Mouse (Mus musculus) kidney, postnatal 4 days (tissue): ENCODE data around the gene Mettl7b.

Experiments used
- DNase-seq, 2 experiments: peaks; one replicate each; pipeline ENCODE4 v3.0.0; 2021; ENCODE audit warnings: mixed read lengths in 2 of 2

Gene Mettl7b

DNA sequence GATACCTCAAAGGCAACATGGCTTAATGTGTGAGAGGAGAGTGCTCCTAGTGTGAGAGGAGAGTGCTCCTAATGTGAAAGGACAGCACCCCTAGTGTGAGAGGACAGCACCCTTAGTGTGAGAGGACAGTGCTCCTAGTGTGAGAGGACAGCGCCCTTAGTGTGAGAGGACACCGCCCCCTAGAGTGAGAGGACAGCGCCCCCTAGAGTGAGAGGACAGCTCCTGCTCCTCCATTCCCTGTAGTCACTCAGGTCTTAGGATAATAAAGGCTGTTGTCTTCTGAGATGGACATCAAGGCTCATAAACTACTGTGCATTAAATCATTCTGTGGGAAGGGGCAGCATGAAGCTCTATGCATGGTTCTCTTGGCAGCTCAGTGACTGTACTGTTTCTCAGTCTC, 15.1 kb downstream of the Mettl7b start:
- DNase-seq, result peak; percentile 50 to 59

DNA sequence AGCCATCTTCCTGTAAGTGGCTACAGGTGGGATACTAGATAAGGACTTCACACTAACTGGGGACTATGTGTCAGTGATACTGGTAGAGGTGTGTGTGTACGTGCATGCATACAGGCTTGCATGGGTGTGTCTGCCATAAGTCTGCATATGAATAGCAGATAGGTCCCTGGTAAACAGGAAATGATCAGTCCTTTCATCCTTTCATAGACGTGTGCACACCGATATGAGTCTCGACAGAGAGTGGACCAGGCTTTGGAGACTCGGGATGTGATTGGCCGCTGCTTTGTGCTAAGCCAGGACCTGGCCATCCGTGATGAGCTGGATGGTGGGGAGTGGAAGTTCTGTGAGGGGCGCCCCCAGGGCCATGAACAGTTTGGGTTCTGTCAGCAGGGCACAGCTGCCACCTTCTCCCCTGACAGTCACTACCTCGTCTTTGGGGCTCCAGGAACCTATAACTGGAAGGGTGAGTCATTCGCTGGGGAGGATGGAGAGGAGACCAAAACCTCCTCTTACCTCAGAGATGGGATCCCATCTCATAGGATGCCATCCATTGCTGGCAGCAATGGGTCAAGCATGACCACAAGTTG, 20.2 kb downstream of the Mettl7b start:
- no peak for DNase-seq

DNA sequence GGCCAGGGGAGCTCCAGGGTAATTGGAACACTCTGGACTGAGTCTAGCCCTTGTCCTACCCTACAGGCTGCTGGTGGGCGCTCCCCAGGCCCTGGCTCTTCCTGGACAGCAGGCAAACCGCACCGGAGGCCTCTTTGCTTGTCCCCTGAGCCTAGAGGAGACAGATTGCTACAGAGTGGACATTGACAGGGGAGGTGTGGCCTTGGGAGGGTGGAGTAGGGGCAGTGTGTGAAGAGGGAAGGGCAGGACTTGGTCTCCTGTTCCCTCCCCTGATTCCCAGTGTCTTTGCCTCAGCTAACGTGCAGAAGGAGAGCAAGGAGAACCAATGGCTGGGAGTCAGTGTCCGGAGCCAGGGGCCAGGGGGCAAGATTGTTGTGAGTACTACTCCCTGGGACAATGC, 21.8 kb downstream of the Mettl7b start:
- peak in 1 of 2 experiments; percentile 33 for DNase-seq

DNA sequence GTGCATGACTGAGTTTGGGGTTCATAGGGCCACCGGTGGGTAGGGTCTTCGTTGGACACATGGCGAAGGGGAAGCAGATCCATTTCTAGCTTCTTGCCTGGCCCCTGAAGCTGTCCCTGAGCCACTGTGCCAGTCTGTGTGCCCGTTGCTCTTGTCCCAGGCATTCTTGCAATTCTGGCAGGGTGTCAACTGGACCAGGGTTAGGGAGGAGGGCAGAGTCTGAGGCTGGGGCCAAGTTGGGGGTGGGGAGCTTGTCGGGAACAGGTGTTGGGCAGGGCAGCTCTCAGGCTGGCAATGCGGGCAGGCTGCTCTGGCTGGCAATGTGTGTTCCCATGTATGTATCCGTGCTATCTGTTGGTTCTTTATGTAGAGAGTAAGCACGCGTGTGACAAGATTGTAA, 22.3 kb downstream of the Mettl7b start:
- DNase-seq, result peak; percentile 48 to 75

DNA sequence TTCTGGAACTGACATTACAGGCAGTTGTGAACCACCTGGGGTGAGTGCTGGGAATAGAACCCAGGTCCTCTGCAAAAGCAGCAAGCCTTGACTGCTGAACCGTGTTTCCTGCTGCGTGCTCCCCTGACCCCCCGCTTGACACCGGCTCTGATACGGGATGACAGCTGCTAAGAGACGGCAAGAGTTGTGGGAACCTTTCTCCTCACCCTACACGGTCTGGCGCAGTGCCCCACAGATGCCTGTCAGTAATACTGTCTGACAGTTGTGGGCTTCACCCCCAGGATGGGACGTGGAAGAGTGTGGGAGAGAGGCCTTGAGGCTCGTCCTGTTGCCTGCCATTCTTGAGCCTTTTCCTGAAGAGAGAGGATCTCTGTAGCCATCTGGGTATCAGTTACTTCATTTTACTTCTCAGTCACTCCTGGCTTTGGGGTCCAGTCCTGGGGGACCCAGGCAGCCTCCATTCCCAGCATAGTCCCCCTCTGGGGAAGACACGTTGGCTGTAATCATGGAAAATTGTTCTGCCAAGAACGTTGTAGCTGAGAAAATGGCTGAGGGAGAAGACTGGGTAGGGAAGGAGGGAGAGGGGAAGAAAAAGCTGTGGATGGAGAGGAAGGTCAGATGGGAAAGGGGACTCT, 22.9 kb downstream of the Mettl7b start:
- no peak for DNase-seq

DNA sequence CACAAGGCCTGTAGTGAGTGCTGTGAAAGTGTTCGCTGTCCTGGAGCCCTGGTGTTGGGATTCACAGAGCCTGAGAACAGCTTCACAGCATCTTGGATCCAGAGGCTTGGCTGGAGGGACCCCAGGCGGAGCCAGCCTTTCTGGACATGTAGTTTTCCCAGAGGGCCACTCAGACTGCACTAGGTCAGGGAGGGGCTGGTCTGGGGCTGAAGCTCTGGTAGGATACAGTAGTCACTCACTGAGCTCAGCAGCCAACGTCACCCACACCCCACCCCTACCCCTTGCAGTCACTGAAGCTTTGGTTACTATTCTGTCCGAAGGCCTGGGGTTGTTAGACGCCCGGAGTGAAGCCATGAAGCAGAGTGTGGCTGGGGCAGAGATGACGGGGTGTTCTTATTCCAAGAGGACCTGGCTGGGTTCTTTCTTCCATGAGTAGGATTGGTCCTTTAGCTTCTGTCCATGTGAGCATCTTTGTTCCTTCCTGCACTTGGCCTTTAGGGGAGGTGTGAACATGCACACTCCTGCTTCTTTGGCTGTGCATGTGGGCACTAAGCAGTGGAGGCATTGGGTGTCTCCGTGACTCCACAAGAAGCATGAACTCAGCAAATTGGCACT, 24.9 kb downstream of the Mettl7b start:
- no peak for DNase-seq

DNA sequence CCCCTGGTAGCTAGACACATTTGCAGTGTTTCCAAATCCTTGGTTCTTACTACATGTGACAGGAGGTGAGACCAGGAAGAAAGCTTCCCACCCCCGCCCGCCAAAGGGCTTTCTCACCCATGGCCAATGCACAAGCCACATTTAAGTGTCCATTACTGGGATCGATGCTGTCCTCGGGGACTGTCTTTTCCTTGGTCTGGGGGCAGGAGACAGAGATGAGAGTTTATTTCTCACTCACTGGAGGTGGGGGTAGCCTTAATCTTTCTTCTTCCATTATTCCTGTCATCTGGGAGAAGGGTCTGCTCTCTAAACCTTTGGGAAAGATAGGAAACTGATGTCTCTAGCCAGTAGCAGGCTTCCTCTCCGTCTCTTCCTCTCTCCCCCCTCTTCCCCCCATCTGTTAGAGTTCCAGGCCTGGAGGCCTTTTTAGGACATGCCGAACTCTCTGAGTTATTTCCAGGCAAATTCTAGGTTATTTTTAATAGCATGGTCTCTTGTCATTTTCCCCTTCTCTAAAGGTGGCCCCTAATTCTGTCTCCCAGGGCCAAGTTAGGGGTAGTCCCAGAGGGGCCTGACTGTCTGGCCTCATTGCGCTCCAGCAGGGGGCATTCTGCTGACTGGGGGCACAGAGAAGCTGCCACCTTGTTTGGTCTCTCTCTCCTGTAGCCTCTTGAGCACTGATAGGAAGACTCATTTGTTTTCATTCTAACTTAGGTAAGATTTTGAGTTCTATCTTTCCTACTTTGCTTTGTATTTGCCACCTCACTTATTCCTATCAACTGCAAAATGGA, 25.6 kb downstream of the Mettl7b start:
- no peak for DNase-seq

DNA sequence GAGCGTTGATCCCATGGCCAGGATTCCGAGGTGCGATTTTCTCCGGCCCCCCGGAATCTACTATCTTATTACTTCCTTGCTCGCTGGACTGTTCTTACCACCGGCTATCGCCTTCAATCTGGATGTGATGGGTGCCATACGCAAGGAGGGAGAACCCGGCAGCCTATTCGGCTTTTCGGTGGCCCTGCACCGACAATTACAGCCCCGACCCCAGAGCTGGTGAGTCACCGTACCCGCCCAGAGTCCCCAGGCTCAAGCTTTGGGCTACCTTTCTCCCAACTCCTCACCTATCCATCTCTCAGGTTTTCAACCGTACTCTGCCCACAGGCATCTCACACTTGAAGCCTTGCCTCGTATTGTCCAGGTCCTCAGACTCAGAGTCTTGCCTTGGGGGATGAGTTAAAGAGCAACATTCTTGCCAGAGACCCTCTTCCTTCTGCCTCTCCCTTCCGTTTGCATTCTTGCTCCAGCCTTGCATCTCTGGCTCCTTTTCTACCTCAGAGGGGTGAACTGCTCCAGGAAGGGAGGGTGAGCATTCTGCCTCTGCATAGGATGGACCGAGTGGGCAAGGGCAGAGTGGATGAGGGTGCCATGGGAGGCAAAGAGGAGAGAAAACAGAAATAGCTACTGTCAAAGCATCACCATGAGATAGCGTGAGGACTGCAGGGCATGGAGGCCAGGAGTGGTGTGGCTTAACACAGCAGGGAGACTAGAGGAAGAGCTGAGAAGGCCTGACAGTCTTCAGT, 26.6 kb downstream of the Mettl7b start:
- no peak for DNase-seq

DNA sequence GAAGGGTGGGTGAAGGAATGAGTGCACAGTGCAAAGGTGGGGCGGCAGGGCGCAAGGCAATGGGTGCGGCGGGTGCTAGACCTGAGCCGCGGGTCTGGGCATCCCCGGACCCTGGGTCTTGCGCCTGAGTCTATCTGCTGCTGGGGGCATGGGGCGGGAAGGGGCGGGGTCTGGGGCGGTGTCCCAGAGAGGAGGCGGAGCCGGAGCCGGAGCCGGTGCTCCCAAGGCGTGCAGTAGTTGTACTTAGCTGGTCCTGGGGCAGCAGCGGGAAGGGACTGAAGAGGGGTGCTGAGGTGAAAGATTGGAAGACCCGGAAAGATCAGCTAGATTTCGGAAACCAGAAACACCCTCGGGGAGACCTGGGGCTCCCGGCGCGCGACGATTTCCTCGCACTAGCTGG, 27.2 kb downstream of the Mettl7b start, which contains the start of gene Itga7:
Itga7 (plus strand) TSS at position 245 of the 400 bp plus-strand sequence.
- peak; percentile 58 to 65 for DNase-seq

DNA sequence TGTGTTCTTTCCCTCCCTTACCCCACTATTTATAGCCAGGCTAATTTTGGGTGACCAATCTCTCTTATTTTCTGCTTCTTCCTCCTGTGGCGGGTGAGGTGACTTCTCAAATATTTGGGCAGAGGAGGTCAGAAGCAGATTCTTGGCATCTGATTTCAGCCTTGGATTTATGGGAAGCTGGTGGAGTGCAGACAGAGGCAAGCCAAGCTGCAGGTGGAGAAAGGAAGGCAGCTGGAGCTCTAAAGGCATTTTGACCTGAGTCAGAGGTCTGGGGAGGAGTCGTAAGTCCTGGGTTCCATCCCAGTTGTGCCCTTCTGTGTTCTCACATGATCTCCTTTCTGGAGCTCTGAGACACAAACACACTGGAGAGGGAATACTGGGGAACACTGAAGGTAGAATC, 29.3 kb downstream of the Mettl7b start:
- no peak for DNase-seq

DNA sequence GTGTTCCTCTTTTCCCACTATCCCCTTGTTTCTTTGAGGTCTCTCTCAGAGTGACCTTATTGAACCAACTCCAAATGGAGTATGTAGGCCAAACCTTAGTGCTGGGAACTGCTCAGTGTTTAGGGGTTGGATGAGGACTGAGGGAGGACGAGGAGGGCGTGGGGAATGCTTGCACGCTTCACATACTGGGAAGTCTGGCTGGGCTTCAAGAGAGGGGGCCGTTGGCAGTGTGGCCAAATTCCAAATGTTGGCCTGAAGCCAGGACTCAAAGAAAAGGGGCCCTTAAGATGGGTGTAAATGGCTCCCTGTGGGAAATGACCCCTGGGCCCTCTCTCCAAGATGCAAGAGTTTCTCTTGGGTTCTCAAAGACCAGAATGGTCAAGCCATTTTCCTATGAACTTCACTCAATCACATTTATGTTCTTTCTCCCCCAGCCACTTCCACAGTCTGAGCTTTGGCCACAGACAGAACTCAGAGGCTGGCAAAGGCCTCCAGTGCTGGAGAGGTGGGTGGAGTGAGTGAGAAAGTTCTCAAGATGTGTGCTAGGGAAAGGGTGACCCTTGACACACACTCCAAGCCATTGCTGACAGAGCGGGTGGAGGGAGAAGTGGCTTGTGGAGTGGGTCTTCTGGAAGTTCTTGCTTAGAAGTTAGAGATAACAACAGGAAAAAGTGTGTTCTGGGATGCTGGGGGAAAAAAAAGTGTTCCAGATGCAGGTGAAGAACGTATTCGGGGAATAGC, 31.0 kb downstream of the Mettl7b start:
- no peak for DNase-seq

DNA sequence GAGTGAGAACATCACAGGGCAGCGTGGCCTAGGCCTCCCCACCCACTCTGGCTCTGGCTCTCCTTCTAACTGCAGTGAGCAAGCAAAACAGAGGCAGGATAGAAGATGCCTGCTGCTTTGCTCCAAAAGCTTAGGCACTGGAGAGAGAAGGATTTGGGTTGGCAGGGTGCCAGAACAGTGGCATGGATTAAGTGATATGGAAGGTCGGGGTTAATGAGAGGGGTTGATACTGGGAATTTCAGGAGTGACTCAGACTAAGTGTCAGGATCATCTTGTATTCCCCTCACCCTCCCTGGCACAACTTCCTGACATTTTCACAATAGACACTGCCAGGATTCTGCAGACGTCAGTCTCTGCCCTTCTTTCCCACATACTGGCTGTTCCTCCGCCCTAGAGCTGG, 32.4 kb downstream of the Mettl7b start:
- no peak for DNase-seq

DNA sequence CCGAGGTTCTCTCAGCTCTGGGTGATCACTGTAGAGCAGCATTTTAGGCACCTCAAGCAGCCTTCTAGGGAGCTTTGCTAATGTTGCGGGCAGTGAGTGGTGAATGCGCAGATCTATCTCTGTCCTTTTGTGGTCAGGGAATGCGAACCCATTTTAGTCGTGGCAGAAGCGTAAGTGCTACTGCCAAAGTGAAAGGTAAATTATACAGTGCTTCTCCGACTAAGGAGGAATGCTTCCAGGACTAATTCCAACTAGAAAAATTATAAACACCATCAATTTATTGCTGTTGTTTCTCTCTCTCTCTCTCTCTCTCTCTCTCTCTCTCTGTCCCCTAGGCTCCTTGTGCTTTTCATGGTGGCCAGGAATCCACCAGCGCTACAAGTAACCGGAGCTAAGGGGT, 36.9 kb downstream of the Mettl7b start, which contains the start of gene Bloc1s1:
Bloc1s1 (minus strand) TSS at position 101 of the 400 bp plus-strand sequence.
- DNase-seq, result no peak

DNA sequence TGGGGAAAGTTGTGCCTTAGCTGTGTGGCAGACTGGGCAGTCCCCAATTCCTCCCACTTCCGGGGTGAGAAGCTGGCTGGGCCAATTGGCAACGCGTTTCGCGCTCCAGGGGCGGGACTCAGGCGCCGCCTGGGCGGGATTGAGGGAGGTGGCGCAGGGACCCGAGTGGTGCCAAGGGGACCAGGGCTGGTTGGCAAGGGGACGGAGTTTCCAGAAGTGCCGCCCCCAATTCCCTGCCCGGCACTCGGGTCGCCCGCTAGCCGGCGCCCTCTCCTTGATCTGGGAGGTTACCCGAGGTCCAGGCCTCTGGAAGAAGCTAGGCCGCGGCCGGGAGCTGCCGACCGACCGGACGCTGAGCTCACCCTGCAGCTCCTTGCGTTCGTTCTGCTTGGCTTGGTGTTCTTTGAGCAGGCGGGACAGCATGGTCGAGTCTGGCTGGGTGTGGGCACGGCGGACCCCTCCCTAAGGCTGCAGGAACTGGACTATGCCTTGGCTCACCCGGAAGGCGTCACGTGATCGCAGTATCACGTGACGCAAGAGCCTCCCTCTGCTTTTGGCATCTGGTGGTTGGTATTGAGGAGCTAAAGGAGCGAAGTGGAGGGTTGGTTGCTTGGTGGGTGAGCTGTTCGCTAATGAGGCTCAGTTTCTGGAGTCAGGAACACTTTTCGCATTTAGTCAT, 37.6 kb downstream of the Mettl7b start:
- DNase-seq, result peak; percentile 95 to 96

DNA sequence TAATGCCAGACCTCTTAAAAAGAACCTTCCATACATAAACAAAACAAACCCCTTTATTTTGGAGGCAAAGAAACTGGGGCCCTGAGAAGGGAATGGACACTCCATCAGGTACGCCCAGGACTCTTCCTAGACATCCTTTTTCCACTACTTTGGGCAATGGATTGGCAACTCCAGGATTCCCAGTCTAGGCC, 38.1 kb downstream of the Mettl7b start, which contains the start of gene Rdh5:
Rdh5 (minus strand) TSS at position 67 of the 191 bp plus-strand sequence.
- DNase-seq, result no peak

DNA sequence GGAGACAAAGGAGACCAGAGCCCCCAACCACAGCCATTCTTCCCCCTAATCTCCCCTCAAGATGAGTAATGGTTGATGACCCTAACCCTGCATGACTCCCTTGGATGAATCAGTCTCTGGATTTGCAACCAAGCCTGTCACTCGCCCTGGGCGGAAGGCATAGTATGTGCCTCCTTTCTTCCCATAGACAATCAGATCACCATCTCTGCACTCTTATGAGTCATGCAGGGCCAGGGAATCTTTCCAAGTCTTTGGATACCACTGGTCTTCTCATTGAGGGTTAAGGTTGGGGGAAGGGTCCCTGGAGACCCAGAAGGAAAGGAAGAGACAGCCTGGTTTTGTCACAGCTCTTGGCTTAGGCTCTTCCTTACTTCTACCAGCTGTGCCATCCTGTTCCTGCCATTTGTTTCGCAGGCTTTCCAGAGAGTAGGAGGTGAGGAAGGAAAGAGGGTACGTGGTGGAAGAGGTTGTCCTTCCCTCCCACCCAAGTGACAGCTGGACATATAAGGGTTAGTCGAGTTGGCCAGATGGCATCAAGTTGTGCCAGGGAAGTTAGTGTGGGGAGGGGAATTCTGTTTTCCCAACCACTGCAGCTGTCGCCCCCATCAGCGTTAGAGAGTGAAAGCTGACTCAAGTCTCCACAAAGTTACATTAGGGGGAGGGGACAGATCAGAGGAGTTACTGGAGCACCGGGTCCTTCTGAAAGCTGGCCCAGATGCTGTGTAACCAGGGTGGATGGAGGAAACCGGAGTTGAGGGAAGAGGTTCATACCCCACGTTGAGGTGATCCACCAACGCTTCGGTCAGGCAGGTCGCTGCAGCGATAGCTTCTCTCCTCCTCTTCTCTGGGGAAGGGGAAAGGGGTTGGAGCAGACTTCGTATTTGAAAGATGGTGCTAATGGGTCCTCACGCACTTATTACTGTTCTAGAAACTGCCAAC, 38.6 kb downstream of the Mettl7b start:
- no peak for DNase-seq

DNA sequence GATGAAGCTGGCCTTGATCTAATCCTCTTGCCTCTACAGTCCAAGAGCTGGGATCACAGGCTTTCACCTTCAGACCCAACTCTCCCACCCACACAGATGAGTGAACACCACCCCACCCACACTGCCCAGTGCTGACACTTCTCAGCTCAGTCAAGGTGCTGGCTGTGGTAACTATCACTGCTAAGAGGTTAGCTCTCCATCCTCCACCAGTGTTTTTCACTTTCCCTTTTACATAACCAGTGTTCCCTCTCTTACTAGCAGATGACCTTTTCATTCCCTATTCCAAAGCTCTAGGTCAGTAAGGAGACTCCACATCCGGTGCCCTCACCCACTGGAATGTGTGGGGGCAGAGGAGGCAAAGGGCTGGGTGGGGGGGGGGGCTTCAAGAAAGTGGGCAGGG, 39.5 kb downstream of the Mettl7b start:
- no peak for DNase-seq

DNA sequence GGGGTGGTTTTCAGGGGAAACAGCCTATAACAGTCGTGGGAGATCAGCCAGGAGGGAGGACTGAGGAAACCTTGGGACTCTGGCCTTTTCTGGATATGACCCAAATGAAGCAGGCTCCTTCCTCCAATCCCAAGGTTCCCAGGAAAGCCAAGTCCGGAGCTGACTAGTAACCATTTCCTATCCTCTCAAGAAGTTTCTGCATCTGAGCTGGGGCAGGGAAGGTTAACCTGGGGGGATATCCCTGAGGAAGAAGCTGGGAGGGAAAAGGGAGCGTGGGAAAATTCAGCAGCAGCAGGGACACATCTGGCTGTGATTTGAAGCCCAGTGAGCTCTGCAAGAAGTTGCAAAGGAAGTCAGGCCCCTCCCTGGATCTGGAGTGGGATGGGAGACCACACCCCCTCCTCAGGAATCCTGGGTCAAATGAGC, 40.0 kb downstream of the Mettl7b start:
- DNase-seq, result peak; percentile 50 to 65

DNA sequence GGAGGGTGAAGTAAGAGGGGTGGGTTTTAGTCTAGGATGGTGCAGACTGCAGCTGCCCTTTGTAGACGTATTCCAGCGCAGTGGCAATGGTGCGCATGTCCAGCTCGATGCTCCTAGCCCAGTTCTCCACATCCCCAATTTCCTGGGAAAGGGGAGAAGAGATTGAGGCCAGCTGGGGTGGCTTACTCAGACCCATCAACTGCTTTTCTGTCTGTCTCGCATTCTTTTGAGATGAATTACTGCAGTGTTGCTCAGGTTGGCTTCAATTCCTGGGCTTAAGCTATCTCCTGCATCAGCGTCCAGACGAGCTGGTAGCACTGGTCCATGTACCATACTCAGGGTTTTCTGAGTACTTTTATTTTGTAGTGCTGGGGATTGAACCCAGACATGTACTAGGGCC, 40.8 kb downstream of the Mettl7b start:
- DNase-seq, result no peak

DNA sequence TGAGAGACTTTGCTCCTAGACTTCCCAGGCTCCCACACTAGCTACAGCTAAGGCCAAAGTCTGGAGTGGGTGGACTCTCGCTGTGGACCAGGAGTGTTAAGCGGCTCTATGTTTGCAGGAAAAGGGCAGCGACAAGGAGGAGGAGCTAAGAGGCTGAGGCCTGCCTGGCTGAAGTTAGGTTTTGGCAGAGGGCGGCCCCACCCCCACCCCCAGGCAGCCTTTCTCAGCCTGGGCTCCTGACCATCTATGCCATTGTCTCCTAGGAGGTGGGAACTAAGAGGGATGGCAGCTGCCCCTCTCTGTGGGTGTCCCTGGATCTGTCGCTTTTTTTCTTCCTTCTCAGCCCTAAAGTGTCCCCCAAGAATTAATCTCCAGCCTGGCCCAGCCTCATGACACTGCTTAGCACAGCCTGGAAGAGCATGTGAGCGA, 41.6 kb downstream of the Mettl7b start:
- DNase-seq, result peak; percentile 59 to 76
